Mouse (Mus musculus): ENCODE data around the gene Rffl.

Gene Rffl

DNA sequence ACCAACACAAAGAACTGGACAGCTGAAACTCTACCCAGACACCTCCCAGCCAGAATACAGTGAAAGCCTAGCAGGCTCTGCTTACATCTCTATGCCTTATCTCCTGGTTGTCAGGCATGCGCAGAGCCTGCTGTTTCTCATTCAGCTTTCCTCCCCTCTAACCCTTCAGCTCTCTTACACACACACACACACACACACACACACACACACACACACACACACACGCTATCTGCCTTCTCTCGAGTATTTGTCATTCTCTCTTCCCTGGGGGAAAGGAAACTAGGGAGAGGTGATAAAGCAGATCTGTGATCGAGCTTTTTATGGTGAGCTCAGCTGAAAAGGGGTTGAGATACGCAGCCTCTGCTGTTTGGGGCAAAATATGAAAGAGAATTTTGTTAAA is 3.9 kb upstream of the Rffl start:
- no peak for DNase-seq (ENCODE audit: low spot score in 2 of 2)

DNA sequence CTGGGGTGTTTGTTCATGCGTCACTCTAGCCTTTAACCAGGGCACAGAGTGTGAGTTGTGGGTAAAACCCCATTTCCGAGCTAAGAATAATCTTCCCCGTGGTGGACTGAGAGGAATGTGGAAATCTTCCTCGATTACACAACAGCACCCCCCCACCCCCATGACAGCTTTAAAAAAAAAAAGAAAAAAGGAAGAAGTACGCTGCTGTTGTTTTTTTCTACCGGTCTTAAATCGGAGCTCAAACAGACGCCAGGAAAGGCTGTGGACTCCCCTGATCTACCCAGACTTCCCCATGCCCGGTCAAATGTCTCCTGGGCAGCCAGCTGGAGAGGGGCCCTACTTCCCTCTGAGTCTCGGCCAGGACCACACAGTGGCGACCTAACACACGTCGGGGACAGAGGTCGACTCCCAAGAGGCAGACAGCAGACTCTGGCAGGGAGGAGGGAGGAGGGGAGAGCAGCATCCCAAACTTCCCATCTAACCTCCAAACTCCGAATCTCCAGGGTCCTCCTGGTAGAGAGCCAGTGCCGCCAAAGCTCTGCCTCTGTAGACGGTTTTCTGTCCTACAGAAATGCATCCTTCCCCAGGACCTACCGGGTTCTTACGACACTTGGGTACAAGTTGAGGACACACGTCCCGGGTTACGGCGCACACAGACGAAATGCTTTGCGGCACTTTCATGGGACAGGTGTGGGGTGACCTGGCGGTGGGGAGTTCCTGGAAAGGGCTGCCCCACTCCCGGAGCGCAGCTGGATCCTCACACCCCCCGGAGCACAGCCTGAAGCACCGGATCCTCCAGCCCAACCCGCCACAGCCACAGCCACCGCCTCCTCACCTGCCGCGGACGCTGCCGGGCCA is 608 bp downstream of the Rffl start:
- DNase-seq (ENCODE audit: low spot score in 2 of 2): peak in 1 of 2 experiments; percentile 67

DNA sequence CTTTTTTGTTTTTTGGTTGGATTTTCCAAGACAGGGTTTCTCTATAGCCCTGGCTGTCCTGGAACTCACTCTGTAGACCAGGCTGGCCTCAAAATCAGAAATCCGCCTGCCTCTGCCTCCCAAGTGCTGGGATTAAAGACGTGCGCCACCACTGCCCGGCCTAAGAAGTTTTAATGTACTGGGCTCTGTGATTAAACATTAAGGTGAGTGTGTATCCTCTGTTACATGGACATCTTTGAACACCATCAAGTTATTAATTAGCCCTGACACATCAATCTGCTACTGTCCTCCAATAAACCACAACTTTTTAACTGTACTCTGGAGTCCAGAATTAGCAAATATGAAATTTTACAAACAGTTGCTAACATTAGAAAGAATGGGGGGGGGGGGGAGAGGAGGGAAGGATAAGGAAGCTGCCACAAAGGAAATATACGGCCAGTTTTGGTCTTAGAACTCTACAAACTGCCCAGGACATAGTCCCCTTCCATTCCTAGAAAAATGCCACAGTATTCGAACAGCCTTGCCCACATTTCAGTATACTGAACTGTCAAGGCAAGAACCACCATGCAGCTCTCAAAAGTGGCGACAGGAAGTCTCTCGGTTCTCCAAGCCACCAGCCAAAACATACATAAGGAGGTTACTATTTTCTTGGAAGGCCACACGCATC is 1.4 kb downstream of the Rffl start:
- DNase-seq (ENCODE audit: low spot score in 2 of 2): no peak

DNA sequence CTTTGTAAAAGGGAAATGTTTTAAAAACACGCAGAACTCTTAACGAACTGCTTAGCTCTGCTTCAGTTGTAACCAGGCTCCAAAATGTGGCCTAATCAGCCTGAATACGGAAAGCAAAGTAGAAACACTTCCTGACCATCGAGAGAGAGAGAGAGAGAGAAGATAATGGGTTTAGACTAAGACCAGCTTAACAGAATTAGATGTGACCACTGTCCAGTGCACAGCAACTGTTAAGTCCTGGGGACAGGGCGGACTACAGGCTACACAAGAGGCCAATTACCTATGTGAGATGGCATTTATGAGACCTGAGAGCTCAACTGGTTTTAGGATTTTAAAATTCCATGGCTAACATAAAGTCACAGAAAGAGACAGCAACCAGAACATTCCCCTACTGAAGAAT is 3.1 kb downstream of the Rffl start:
- DNase-seq (ENCODE audit: low spot score in 2 of 2): no peak

DNA sequence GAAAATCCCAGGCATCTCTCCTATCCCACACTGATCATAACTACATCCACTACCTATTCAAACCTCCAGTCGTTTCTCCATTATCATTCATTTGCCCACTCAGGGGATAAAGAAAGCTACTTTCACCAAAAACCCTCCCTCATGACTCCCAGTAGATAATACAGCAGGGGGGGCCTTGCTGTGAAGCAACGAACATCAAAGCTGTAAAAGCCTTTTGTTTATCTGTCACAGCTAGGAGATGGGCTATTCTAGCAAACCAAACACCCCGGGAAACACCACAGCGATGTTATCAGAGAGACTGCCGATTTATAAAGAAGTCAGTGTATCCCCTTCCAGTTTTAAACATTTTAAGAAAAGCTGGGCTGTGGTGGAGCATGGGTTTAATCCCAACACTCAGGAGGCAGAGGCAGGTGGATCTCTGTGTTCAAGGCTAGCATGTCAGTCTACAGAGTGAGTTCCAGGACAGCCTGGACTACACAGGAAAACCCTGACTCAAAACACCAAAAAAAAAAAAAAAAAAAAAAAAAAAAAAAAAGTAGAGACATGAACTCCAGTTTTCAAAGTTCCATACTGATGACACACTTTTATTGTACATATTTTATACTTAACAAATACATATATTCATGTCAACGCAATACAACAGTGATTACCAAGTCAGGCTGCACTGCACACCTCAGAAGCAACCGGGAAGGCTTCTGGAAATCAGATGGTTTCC is 4.0 kb downstream of the Rffl start:
- no peak for DNase-seq (ENCODE audit: low spot score in 2 of 2)

DNA sequence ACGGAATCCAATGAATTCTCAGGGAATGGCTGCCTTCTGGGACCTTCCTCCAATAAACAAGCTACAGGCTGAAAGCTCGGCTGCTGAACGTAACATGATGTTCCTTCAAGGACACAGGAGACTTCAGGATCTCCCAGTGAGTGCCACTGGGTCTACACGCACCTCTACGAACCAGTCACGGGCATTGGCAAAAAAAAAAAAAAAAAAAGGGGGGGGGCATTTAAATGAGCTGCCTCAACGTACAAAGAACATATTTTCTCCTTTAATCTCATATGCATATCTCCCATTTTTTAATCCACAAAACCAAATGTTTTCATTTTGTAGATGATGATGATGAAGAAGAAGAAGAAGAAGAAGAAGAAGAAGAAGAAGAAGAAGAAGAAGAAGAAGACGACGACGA is 5.1 kb downstream of the Rffl start:
- no peak for DNase-seq (ENCODE audit: low spot score in 2 of 2)

DNA sequence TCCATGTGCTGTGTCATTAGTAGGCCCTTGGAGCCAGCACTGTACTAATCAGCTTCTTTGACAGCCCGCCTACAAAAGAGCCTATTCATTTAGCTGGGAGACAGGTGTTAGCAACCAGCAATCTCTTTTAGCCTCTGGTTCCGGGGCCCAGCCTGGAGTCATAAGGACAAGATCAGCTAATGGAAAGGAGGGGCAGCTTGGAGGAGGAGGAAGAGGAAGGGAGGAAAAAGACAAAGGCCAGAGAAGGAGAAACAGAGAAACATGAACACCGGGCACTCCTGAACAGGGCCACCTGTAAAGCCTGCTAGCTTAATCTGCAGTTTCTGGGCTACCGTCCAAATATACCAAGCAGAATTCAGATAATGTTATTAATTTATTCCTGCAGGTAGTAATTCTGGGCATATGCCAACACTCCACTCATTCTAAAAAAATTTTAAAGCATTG is 7.5 kb downstream of the Rffl start:
- DNase-seq (ENCODE audit: low spot score in 2 of 2): no peak

DNA sequence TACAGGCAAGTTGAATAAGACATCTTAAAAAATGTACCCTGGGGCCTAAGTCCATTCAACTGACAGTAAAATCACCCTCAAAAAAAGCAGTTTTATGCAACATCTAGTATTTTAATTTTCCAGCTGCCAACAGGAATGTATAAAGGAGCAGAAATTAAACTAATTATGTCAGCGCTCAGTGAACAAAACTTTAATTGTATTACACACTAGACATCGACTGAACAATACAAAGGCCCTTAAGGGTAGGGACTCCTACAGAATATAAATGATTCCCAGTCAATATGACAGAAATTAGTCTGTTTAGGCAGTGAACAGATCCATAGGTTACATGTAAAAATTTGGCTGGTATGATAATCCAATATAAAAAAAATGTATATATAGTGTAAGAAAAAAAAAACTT is 8.0 kb downstream of the Rffl start:
- no peak for DNase-seq (ENCODE audit: low spot score in 2 of 2)

DNA sequence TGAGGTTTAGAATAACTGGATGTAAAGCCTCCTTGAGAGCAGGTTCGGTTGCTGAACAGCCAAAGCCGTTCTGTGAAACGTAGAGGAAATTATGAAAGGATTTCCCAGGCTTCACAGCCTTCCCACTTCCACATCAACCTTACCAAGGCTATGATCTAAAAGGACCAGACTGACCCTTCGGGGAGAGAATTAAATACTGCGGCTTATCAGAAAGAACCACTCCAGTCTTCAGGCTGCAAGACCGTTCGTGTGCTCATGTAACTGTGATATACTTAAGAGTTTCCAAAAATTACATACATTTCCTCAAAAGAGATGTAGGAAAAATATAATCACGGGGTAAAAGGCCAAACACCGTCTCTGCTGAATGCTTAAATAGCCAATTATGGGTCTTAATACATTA is 8.4 kb downstream of the Rffl start:
- DNase-seq (ENCODE audit: low spot score in 2 of 2): no peak

DNA sequence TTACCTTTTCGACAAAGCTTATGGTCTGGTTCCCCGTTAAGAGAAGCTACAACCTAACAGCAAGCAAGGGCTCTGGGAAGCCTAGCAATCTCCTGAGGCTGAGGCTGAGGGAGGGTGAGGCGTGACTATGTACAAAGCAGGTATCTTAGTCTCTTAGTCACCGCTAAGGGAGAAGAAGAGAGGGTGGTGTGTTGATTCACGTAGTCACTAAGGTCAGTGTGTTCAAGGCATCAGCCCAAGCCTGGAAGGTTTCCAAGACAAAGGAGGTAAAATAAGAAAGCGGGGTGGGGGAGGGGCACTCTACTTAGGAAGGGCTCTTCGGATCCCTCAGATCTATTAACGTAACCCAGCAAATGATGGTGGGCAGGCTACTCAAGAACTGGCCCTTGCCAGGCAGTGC is 9.5 kb downstream of the Rffl start:
- no peak for DNase-seq (ENCODE audit: low spot score in 2 of 2)

DNA sequence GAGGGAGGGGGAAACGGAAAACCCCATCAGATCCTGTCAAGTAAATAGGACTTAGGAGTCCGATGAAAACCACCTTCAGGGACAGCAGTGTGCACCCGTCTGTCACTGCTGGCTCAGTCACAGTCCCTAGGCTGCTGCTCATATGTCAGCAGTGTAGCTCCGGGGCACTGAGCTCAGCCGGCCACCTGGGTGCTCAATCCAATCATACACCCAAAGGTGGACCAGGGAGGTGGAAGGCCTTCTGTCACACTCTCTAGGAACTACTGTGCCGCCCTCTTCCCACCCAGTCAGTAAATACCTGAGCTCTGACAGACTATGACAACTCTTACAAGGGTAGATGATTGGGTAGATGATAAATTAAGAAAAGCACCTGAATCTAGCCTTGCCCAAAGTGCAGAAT is 10.3 kb downstream of the Rffl start:
- DNase-seq (ENCODE audit: low spot score in 2 of 2): no peak

DNA sequence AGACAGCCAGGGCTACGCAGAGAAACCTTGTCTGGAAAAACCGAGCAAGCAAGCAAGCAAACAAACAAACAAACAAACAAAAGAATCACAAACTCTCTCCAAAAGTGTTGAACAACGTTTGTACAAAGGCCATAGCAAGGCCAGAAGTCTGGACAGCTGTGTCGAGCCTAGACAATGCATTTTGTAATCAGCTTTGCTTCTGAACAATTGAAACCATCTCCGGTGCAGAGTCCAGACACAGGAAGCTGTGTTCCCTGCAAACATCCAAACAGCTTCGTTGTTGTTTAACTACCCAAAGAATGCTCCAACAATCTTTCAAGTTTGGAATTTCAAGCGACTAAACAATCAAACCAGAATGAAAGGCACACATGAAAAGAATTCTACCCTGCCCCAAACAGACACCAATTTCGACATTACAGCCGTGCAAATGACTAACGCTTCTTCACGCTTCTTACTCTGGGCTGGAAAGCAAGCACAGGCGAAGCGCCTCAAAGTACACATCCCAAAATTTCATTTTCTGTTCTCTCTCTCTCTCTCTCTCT is 13.6 kb downstream of the Rffl start:
- DNase-seq (ENCODE audit: low spot score in 2 of 2): no peak

DNA sequence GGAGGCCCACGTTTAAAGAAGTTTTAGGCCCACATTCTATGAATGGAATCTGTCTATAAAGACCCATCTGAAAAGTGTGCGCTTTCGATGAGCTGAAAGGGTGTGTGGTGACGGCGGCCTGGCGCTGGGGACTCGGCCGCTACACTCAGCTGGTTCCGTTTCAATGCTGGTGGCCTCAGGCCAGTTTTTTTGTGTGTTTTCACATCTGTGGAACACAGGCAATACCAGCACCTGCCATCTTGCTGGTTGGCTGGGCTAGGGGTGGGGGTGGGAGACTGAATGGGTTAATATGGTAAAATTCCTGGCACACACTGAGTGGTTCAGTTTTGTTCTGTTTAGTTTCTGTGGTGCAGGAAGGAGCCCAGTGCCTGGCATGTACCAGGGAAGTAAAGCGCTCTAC is 15.0 kb downstream of the Rffl start:
- DNase-seq (ENCODE audit: low spot score in 2 of 2): no peak

DNA sequence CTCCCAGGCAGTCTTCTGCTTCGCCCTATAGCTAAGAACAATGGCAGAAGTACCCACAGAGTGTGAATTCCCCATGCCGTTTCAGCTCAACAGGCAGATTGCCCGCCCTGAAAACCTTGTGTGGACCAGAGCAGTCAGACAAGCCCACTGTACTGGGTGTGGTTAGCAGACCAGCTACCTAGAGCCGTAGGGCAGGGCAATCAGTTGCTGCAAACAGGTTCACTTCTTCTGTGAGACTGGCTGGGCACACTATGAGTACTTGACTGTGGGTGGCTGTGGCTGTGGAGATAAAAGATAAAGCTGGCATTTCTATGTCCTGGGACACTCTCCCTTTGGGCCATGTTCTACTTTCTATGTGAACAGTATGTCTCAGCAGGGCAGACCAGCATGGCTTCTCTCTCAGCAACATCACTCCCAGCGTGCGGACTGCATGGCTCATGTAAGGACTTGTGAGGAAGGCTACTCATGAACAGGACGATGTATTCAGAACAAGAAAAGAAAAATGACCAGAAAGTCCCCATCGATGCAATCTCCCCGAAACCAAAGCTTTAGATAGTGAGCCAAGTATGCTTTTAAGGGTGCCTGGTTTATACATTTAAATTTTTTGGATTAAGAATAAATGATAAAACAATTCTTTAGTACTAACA is 15.6 kb downstream of the Rffl start:
- peak; percentile 55 to 71 for DNase-seq (ENCODE audit: low spot score in 2 of 2)

DNA sequence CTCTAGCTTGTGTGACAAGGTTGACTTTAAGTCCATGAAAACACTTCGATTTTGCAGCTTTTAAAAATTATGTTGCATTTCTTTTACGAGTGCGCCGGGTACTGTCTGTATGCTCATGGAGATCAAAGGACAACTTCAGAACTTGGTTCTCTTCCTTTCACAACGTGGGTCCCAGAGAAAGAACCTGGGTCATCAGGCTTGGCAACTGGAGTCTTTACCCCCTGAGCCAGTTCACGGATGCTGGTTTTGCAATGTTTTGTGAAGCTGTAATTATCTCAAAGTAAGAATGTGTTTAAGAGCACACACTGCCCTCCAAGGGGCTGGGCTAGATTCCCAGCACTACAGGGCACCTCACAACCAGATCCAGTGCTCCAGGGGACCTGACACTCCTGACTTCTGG is 16.9 kb downstream of the Rffl start:
- no peak for DNase-seq (ENCODE audit: low spot score in 2 of 2)

DNA sequence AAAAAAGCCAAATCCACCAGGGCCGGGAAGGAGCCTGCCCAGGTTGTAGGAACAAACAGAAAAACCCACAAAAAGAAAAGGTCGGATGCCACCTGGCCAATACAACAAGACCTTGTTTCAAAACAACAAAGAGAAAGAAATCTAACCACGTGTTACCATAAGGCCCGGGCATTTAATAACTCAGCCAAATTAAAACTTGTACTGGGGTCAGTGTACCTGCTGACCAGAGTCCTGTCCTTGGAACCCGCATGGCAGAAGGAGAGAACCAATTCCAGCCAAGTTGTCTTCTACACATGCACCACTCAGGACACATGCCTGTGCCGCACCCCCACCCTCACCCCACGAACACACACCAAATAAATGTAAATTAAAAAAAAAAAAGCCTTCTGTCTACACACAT is 18.1 kb downstream of the Rffl start:
- no peak for DNase-seq (ENCODE audit: low spot score in 2 of 2)

DNA sequence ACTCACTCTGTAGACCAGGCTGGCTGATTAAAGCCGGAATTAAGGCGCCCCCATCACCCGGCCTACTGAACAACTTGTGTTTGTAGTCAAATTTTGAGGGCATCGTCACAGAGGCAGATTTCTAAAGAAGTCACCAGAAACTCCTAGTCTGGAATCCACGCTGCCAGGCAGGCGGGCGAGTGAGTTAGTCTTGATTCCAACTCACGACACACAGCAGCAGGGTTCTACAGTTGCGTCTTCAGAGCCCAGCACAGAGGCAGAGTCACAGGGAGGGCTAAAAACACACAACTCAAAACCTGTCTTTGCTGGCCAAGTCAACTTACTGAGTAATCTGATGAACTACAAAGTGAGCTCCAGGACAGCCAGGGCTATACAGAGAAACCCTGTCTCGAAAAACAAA is 18.5 kb downstream of the Rffl start:
- no peak for DNase-seq (ENCODE audit: low spot score in 2 of 2)

DNA sequence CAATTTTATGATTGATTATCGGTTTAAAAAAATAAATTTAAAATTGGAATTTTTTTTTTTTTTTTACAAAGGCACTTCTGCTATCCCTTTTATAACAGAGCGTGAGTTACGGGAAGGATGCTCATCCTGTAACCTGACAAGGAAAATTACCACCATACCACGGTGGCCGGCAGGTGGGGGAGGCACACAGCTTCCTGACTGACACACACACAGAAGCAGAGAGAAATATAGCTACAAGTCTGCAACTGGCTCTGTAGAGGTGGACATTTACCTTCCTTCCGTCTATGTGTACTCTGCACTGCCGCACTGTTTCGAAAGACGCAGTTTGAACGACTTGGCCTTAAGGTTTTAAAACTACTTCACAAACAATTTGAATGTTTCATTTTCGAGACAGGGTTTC is 18.9 kb downstream of the Rffl start:
- no peak for DNase-seq (ENCODE audit: low spot score in 2 of 2)

DNA sequence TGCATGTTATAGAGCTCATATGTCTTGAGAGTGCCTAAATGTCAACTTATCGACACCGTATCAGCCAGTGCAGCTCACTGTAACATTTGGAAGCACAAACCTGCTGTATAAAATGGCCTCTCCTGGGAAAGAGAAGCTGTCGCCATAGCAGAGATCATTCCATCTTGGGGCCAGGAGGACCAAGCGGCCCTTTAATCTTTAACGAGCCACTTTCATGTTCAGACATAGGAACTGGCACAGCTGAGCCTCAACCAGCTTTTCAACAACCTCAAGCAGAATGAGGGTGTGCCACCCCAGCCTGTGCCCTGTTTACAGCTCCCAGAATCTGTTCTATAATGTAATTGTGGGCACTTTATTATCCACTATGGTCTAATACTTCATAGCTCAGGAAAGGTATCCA is 20.8 kb downstream of the Rffl start:
- DNase-seq (ENCODE audit: low spot score in 2 of 2): no peak

DNA sequence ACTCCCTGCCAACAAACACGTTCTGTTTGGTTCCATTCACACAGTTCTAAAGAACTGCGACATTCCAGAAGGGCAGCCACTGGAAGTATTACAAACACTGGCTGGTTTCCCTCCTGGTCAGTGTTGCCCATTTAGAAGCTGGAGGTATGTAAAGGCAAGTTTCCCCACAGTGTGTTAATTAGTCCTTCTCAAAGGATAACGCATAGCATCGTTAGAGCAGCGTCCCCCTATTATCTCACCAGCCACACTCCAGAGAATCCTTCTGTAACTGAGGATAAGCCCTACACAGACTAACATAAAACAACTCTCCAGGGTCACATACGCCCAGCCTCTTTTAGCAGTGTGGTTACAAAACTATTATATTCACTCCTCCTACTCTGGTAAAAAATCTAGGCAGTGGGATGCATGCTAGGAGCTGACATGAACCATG is 23.4 kb downstream of the Rffl start:
- peak; percentile 63 to 70 for DNase-seq (ENCODE audit: low spot score in 2 of 2)

DNA sequence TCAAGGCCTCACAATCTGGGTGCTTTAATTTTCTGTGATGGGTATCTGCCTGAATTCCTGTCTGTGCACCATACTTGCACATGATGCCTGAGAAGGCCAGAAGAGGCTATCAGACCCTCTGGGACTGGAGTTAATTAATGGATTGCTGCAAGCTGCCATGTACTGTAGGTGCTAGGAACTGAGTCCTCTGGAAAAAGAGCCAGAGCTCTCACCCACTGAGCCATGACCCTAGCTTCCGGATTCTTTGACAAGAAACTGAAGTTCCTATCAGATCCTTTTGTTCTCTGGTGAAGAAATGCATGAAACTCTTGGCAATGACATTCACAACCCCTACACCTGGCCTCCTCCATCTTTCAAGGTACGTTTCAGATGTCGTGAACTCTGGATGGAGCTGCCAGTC is 24.1 kb downstream of the Rffl start:
- no peak for DNase-seq (ENCODE audit: low spot score in 2 of 2)

DNA sequence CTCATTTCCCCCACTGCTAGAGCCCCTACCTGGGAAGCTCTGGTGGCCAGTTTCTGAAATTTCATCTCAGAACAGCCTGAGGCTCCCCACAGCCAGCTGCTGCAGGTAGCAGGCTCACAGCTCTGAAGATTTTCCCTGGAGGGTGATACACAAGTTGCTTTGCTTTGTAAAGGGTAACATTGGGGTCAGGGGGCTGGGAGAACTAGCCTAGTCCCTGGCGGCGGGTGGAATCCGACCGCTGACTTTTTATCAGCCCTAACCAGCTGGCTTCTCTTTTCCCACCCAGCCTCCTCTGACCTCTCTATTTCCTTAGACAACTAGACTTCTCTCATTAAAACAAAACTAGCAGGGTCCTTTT is 25.0 kb downstream of the Rffl start:
- DNase-seq (ENCODE audit: low spot score in 2 of 2): peak; percentile 75 to 82

All from spleen, postnatal 4 days (tissue).